Mouse (Mus musculus) cortical plate, adult 2 months (tissue): ENCODE data around the gene Sun5.

Experiments used
- CTCF ChIP-seq: fragments of 200-500 bp; IDR thresholded peaks from 2 replicates; pipeline ENCODE4 v1.5.1; 2011; ENCODE audit warnings: mild to moderate bottlenecking, control low read depth, low read length; ENCODE audit not compliant: insufficient read depth; ENCODE audit errors: extremely low read depth
- POLR2A ChIP-seq: fragments of 200-500 bp; IDR thresholded peaks from 2 replicates; pipeline ENCODE4 v1.6.1; 2011; ENCODE audit warnings: mild to moderate bottlenecking, low read length, control low read depth; ENCODE audit not compliant: insufficient read depth; ENCODE audit errors: extremely low read depth

DNA sequence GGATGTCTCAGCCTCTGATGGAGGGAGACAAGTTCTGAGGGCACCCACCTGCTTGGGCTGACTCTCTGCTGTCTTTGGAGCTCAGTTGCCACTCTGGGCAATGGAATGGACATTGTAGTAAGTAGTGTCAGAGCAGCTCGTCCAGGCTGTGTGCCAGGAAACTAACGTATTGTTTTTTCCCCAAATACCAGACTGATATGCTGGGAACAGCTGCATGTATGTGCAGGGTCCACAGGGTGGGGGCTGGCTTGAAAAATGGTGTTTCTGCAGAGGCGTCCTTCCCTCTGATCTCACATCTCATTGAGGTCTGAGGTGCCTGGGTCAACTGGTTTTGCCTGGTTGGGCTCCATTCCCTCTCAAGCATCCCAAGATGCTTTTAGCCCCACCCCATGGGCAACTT lies 10.2 kb downstream of the Sun5 start:
- TF ChIP-seq POLR2A = no peak
- no peak for TF ChIP-seq CTCF
